Mouse (Mus musculus) liver, embryonic 13.5 days (tissue): ENCODE results near the gene B020031M17Rik. TPM values are rescaled to one million over a fixed set of nuclear protein-coding genes. Genes with fewer than 3 reads are reported as not detected.
"Not testable (repeated sequence)": the region's sequence is repeated elsewhere in the genome, so short reads cannot be mapped to it uniquely, and the experiment has no call there.

Experiments used
- ATAC-seq: fragments of 200-750 bp; cut with Nextera tagmentation; 2 replicates; pipeline ENCODE4 v1.8.0; 2017; ENCODE audit warnings: low read depth, mild to moderate bottlenecking, moderate number of reproducible peaks, moderate library complexity
- DNase-seq: peaks from one replicate; pipeline ENCODE4 v3.0.0; 2022
- H3K27ac ChIP-seq: fragments of 300-500 bp; sonication (generic); 2 replicates; pipeline ENCODE4 v1.5.1; 2015; ENCODE audit warnings: moderate library complexity, mild to moderate bottlenecking, inconsistent platforms
- H3K27me3 ChIP-seq: fragments of 300-500 bp; sonication (generic); 2 replicates; pipeline ENCODE4 v1.6.1; 2015; ENCODE audit warnings: mild to moderate bottlenecking, inconsistent platforms
- H3K36me3 ChIP-seq: fragments of 300-500 bp; sonication (generic); 2 replicates; pipeline ENCODE4 v1.6.1; 2015; ENCODE audit warnings: mild to moderate bottlenecking, inconsistent platforms
- H3K4me1 ChIP-seq: fragments of 300-500 bp; sonication (generic); replicated peaks from 2 replicates; pipeline ENCODE4 v1.6.1; 2015; ENCODE audit warnings: inconsistent platforms
- H3K4me2 ChIP-seq: fragments of 300-500 bp; sonication (generic); 2 replicates; pipeline ENCODE4 v1.6.1; 2015; ENCODE audit warnings: inconsistent platforms, mild to moderate bottlenecking, moderate library complexity
- H3K4me3 ChIP-seq: fragments of 300-500 bp; sonication (generic); replicated peaks from 2 replicates; pipeline ENCODE4 v1.5.1; 2015; ENCODE audit warnings: mild to moderate bottlenecking, inconsistent platforms
- H3K9ac ChIP-seq: fragments of 300-500 bp; sonication (generic); 2 replicates; pipeline ENCODE4 v1.6.1; 2015; ENCODE audit warnings: mild to moderate bottlenecking, inconsistent platforms
- H3K9me3 ChIP-seq: fragments of 300-500 bp; sonication (generic); replicated peaks from 2 replicates; pipeline ENCODE4 v1.6.1; 2016; ENCODE audit warnings: inconsistent platforms
- WGBS: fragments of 180-500 bp; shearing (Covaris S2); methylation state at CpG from one replicate; pipeline ENCODE4 v1.1.7; 2015; ENCODE audit not compliant: insufficient replicate concordance; 5-methylcytosine and 5-hydroxymethylcytosine counted together
- polyA plus RNA-seq: library from polyadenylated mRNA; unstranded; fragments of >200 nt; fragmentation: Nextera tagmentation; extraction: Ambion mirVana; gene quantifications from 2 replicates; pipeline ENCODE4 v1.2.1, GENCODE M21; 2015

Gene B020031M17Rik
- polyA plus RNA-seq, 1 experiment from 2014 or later, result not detected

- not testable (repeated sequence) for H3K27me3 ChIP-seq, H3K9ac ChIP-seq, H3K27ac ChIP-seq, H3K9me3 ChIP-seq, H3K4me2 ChIP-seq, H3K4me1 ChIP-seq, ATAC-seq, H3K36me3 ChIP-seq, H3K4me3 ChIP-seq, DNase-seq
- WGBS, result 41% methylated on average over 2 of the region's 2 CpGs
These were observed 4.5 kb upstream of the B020031M17Rik start for GRCm38 (mm10) chr13:119955089-119955488.

- not testable (repeated sequence) for DNase-seq, H3K27me3 ChIP-seq, H3K9ac ChIP-seq, H3K36me3 ChIP-seq, H3K27ac ChIP-seq, H3K9me3 ChIP-seq, H3K4me2 ChIP-seq, H3K4me1 ChIP-seq, H3K4me3 ChIP-seq, ATAC-seq
- WGBS, result no CpG with 5 or more reads among the region's 5 CpGs
These were observed 21.4 kb downstream of the B020031M17Rik start, which contains the start of gene Gm21761 for GRCm38 (mm10) chr13:119929172-119929571. Gene Gm21761 (minus strand): TSS chr13:119929272.

- ATAC-seq, H3K27ac ChIP-seq, H3K9ac ChIP-seq, H3K4me1 ChIP-seq, H3K9me3 ChIP-seq, H3K36me3 ChIP-seq, H3K27me3 ChIP-seq, H3K4me2 ChIP-seq, H3K4me3 ChIP-seq, DNase-seq: not testable (repeated sequence)
- WGBS, result 61% methylated on average over 3 of the region's 3 CpGs
These were observed 25.8 kb downstream of the B020031M17Rik start for GRCm38 (mm10) chr13:119924597-119925340.

GRCm38 (mm10) chr13:119916966-119917722 lies 33.5 kb downstream of the B020031M17Rik start:
- not testable (repeated sequence) for H3K4me1 ChIP-seq, H3K4me2 ChIP-seq, H3K36me3 ChIP-seq, H3K27ac ChIP-seq, ATAC-seq, H3K27me3 ChIP-seq, H3K4me3 ChIP-seq, H3K9me3 ChIP-seq, DNase-seq, H3K9ac ChIP-seq
- 40% methylated on average over 4 of the region's 5 CpGs for WGBS

- not testable (repeated sequence) for H3K4me1 ChIP-seq, H3K4me2 ChIP-seq, DNase-seq, ATAC-seq, H3K9ac ChIP-seq, H3K27me3 ChIP-seq, H3K9me3 ChIP-seq, H3K36me3 ChIP-seq, H3K4me3 ChIP-seq, H3K27ac ChIP-seq
- 36% methylated on average over 2 of the region's 2 CpGs for WGBS
These were observed 34.2 kb downstream of the B020031M17Rik start for GRCm38 (mm10) chr13:119916449-119916848.

Other genes starting within 250 kb of the B020031M17Rik start
- 0.06 and 0.08 TPM in 2 replicates for gene Nim1k, start 194.9 kb downstream of the B020031M17Rik start, polyA plus RNA-seq
- 17.3 and 19.8 TPM in 2 replicates for gene Zfp131, start 159.9 kb downstream of the B020031M17Rik start, polyA plus RNA-seq
- gene AF067063, start 120.6 kb downstream of the B020031M17Rik start, polyA plus RNA-seq, result not detected in 2 replicates
- gene D13Ertd608e, start 114.8 kb downstream of the B020031M17Rik start, polyA plus RNA-seq, result not detected in 2 replicates
- gene Tcstv1, start 56.0 kb downstream of the B020031M17Rik start, polyA plus RNA-seq, result not detected in 2 replicates
- not detected in 2 replicates for gene Gm21761, start 21.5 kb downstream of the B020031M17Rik start, polyA plus RNA-seq
- gene Gm36079, start 76.2 kb upstream of the B020031M17Rik start, polyA plus RNA-seq, result not detected in 2 replicates
- gene Gm21188, start 101.4 kb upstream of the B020031M17Rik start, polyA plus RNA-seq, result 0.14 and 0.15 TPM in 2 replicates
- gene Gm20767, start 189.4 kb upstream of the B020031M17Rik start, polyA plus RNA-seq, result not detected in 2 replicates
- not detected in 2 replicates for gene Gm21818, start 221.6 kb upstream of the B020031M17Rik start, polyA plus RNA-seq